ENCODE assay signal across 13 mouse cellular contexts in the genomic region with DNA sequence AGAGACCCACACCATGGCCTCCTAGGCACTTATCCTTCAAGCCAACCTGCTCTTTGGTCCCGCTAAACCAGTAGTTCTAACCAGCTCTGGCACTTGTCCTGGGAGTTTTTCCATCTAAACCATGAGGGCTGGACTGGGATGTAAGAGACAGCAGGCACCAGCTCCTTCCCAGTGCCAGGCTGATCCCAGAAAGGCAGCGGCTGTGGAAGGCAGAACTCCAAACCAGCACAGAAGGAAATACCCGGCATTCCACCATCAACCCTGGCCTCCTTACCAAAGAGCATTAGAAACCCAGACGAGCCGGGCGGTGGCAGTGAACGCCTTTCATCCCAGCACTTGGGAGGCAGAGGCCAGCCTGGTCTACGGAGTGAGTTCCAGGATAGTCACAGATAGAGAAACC. TPM values are rescaled to one million over a fixed set of nuclear protein-coding genes. Genes with fewer than 3 reads are reported as not detected.
DNase-seq lines count a peak whose midpoint lies in the region; ATAC-seq lines count a peak whose summit lies in the region.
"Had no signal": no experiment of that assay in that cellular context is flagged by ENCODE, and none has a peak within 500 bp of the region (broad histone marks: within the 10 kb centered on the region; RNA-seq: fewer than 3 reads in every experiment).

No protein-coding gene starts in this region.

- ATAC-seq in heart, embryonic 13.5 days (ENCODE audit: extremely low read depth, insufficient number of reproducible peaks, low FRiP score, low TSS enrichment), result no peak
- ATAC-seq in lung, embryonic 16.5 days (ENCODE audit: low read depth), result 0 out of 2 replicates have a peak, but pooled peaks have one; percentile 17
- ATAC-seq in forebrain, embryonic 13.5 days, result no peak
- no peak for ATAC-seq in midbrain, embryonic 14.5 days (ENCODE audit: low FRiP score, low TSS enrichment)

- H3K9ac ChIP-seq in heart, embryonic 13.5 days, result no peak overlapping the region
- no peak overlapping the region for H3K9ac ChIP-seq in lung, embryonic 16.5 days (ENCODE audit: low read length)
- H3K9ac ChIP-seq in forebrain, embryonic 13.5 days, result 0 out of 2 replicates have a peak overlapping the region, but pooled peaks have one; percentile 16
- no peak overlapping the region for H3K9ac ChIP-seq in midbrain, embryonic 14.5 days (replicated peaks; ENCODE audit: low read length)

- intact Hi-C loops in heart, postnatal 10 days (cut with DNase I), result loop anchor here (10.0 kb wide), 1 partner anchor 1786 kb away; a partner anchor contains a TSS
- intact Hi-C loops in left cerebral cortex, postnatal 14 days (cut with DNase I), result no loop called here

- H3K9me3 ChIP-seq in heart, embryonic 13.5 days, result 0 out of 2 replicates have a peak, but pooled peaks cover 4% of the 10 kb centered on the region
- H3K9me3 ChIP-seq in lung, embryonic 16.5 days (ENCODE audit: control insufficient read depth, low read length), result no peaks in the 10 kb centered on the region
- no peaks in the 10 kb centered on the region for H3K9me3 ChIP-seq in forebrain, embryonic 13.5 days (replicated peaks)
- H3K9me3 ChIP-seq in midbrain, embryonic 14.5 days (ENCODE audit: control insufficient read depth, low read length), result peaks cover 3% of the 10 kb centered on the region; the same call in 1 of the 2 replicates

- DNase-seq in heart, postnatal 10 days, result no peak
- no peak for DNase-seq in lung, postnatal 4 days
- DNase-seq in midbrain, embryonic 14.5 days, result no peak
- DNase-seq in left cerebral cortex, postnatal 14 days (ENCODE audit: low spot score in 2 of 2), result no peak
- no peak for DNase-seq in T-cell, adult 2 months (ENCODE audit: low spot score)
- DNase-seq: adrenal gland, postnatal 36 days; cerebellum, adult 18-20 months; heart, postnatal 14 days; lung, adult 2 months had no signal

- H3K4me1 ChIP-seq in heart, embryonic 13.5 days, result peaks cover 9% of the 10 kb centered on the region
- peaks cover 12% of the 10 kb centered on the region; the same call in 1 of the 2 replicates for H3K4me1 ChIP-seq in lung, embryonic 16.5 days (replicated peaks; ENCODE audit: control insufficient read depth, insufficient read depth, low read length)
- H3K4me1 ChIP-seq in forebrain, embryonic 13.5 days, result peaks cover 21% of the 10 kb centered on the region
- no peaks in the 10 kb centered on the region for H3K4me1 ChIP-seq in midbrain, embryonic 14.5 days (ENCODE audit: control insufficient read depth, insufficient read depth, low read length)

- no peak overlapping the region for H3K4me2 ChIP-seq in heart, embryonic 13.5 days
- no peak overlapping the region for H3K4me2 ChIP-seq in lung, embryonic 16.5 days (ENCODE audit: low read depth, low read length)
- no peak overlapping the region for H3K4me2 ChIP-seq in forebrain, embryonic 13.5 days
- H3K4me2 ChIP-seq in midbrain, embryonic 14.5 days (ENCODE audit: low read length), result no peak overlapping the region

- H3K27ac ChIP-seq in heart, embryonic 13.5 days (replicated peaks), result peak overlapping the region; percentile 32; the same call in 1 of the 2 replicates
- H3K27ac ChIP-seq in lung, embryonic 16.5 days (ENCODE audit: low read length), result peak overlapping the region; percentile 32; the same call in 1 of the 2 replicates
- H3K27ac ChIP-seq in forebrain, embryonic 13.5 days, result peak overlapping the region; percentile 57
- H3K27ac ChIP-seq in midbrain, embryonic 14.5 days (replicated peaks; ENCODE audit: low read depth, low read length), result 0 out of 2 replicates have a peak overlapping the region, but pooled peaks have one; percentile 41

- H3K27me3 ChIP-seq in heart, embryonic 13.5 days (replicated peaks), result no peaks in the 10 kb centered on the region
- no peaks in the 10 kb centered on the region for H3K27me3 ChIP-seq in lung, embryonic 16.5 days (ENCODE audit: control insufficient read depth, insufficient read depth, low read depth, low read length)
- H3K27me3 ChIP-seq in forebrain, embryonic 13.5 days, result no peaks in the 10 kb centered on the region
- no peaks in the 10 kb centered on the region for H3K27me3 ChIP-seq in midbrain, embryonic 14.5 days (ENCODE audit: control insufficient read depth, insufficient read depth, low read length)

- 60% methylated on average over 8 of the region's 8 CpGs for WGBS in heart, embryonic 13.5 days
- WGBS in lung, embryonic 16.5 days, result 44% methylated on average over 8 of the region's 8 CpGs
- 64% methylated on average over 8 of the region's 8 CpGs for WGBS in forebrain, embryonic 13.5 days
- 70% methylated on average over 8 of the region's 8 CpGs for WGBS in midbrain, embryonic 14.5 days

- peaks cover 65% of the 10 kb centered on the region for H3K36me3 ChIP-seq in heart, embryonic 13.5 days
- H3K36me3 ChIP-seq in lung, embryonic 16.5 days (ENCODE audit: control insufficient read depth, insufficient read depth, low read length), result peaks cover 51% of the 10 kb centered on the region
- H3K36me3 ChIP-seq in forebrain, embryonic 13.5 days (ENCODE audit: poor library complexity, severe bottlenecking), result peaks cover 68% of the 10 kb centered on the region
- H3K36me3 ChIP-seq in midbrain, embryonic 14.5 days (ENCODE audit: control insufficient read depth, insufficient read depth, low read length), result peaks cover 59% of the 10 kb centered on the region

- H3K4me3 ChIP-seq in heart, embryonic 13.5 days, result no peak overlapping the region
- no peak overlapping the region for H3K4me3 ChIP-seq in lung, embryonic 16.5 days (ENCODE audit: low read length)
- no peak overlapping the region; the same call in 1 of the 2 replicates for H3K4me3 ChIP-seq in forebrain, embryonic 13.5 days
- H3K4me3 ChIP-seq in midbrain, embryonic 14.5 days (replicated peaks; ENCODE audit: low read depth, low read length), result no peak overlapping the region

RNA-seq across cellular contexts. Expression of a gene that starts 9.0 kb away (rescaled TPM):
- 6.0 TPM in 2 replicates for polyA plus RNA-seq in heart, embryonic 13.5 days (2015; fragmentation: Nextera tagmentation; extraction: Ambion mirVana)
- total RNA-seq in heart, postnatal 10 days (2021), result 1 to 10 TPM; 4.1 to 4.5 TPM
- polyA plus RNA-seq in lung, embryonic 16.5 days (2015; fragmentation: Nextera tagmentation; extraction: Ambion mirVana), result 11.8 and 12.7 TPM in 2 replicates
- 8.7 and 10.0 TPM in 2 replicates for polyA plus RNA-seq in forebrain, embryonic 13.5 days (2015; fragmentation: Nextera tagmentation; extraction: Ambion mirVana)
- polyA plus RNA-seq in midbrain, embryonic 14.5 days (2014; fragmentation: Nextera tagmentation; extraction: Ambion mirVana), result 16.7 and 20.4 TPM in 2 replicates
- 10 to 100 TPM; 25.8 to 29.1 TPM for total RNA-seq in left cerebral cortex, postnatal 14 days (2021)

RNA-seq across cellular contexts. Expression of a gene that starts 12.1 kb away (rescaled TPM):
- polyA plus RNA-seq in heart, embryonic 13.5 days (2015; fragmentation: Nextera tagmentation; extraction: Ambion mirVana), result 69.0 and 70.0 TPM in 2 replicates
- total RNA-seq in heart, postnatal 10 days (2021), result 100 to 1,000 TPM; 113 to 119 TPM
- 97.8 and 100 TPM in 2 replicates for polyA plus RNA-seq in lung, embryonic 16.5 days (2015; fragmentation: Nextera tagmentation; extraction: Ambion mirVana)
- 124 and 125 TPM in 2 replicates for polyA plus RNA-seq in forebrain, embryonic 13.5 days (2015; fragmentation: Nextera tagmentation; extraction: Ambion mirVana)
- 160 and 171 TPM in 2 replicates for polyA plus RNA-seq in midbrain, embryonic 14.5 days (2014; fragmentation: Nextera tagmentation; extraction: Ambion mirVana)
- total RNA-seq in left cerebral cortex, postnatal 14 days (2021), result 100 to 1,000 TPM; 231 to 249 TPM

RNA-seq across cellular contexts. Expression of a gene that starts 18.2 kb away (rescaled TPM):
- polyA plus RNA-seq in heart, embryonic 13.5 days (2015; fragmentation: Nextera tagmentation; extraction: Ambion mirVana), result 0.23 TPM in 2 replicates
- total RNA-seq in heart, postnatal 10 days (2021), result under 1 TPM in 1 of 2 experiments, not detected in 1; 0.31 TPM
- 0.23 and 1.0 TPM in 2 replicates for polyA plus RNA-seq in lung, embryonic 16.5 days (2015; fragmentation: Nextera tagmentation; extraction: Ambion mirVana)
- polyA plus RNA-seq in forebrain, embryonic 13.5 days (2015; fragmentation: Nextera tagmentation; extraction: Ambion mirVana), result not detected in 2 replicates
- not detected in 2 replicates for polyA plus RNA-seq in midbrain, embryonic 14.5 days (2014; fragmentation: Nextera tagmentation; extraction: Ambion mirVana)
- under 1 TPM in 1 of 2 experiments, not detected in 1; 0.32 TPM for total RNA-seq in left cerebral cortex, postnatal 14 days (2021)
- total RNA-seq: adrenal gland, postnatal 36 days; gastrocnemius, adult 18-20 months had no signal

RNA-seq across cellular contexts. Expression of a gene that starts 32.8 kb away (rescaled TPM):
- 0.15 and 0.20 TPM in 2 replicates for polyA plus RNA-seq in heart, embryonic 13.5 days (2015; fragmentation: Nextera tagmentation; extraction: Ambion mirVana)
- total RNA-seq in heart, postnatal 10 days (2021), result 1 to 10 TPM in 1 of 2 experiments, under 1 TPM in 1; 0.98 to 1.1 TPM
- polyA plus RNA-seq in lung, embryonic 16.5 days (2015; fragmentation: Nextera tagmentation; extraction: Ambion mirVana), result 1.6 and 2.1 TPM in 2 replicates
- polyA plus RNA-seq in forebrain, embryonic 13.5 days (2015; fragmentation: Nextera tagmentation; extraction: Ambion mirVana), result 0.20 TPM in 1 of 2 replicates, not detected in the other
- polyA plus RNA-seq in midbrain, embryonic 14.5 days (2014; fragmentation: Nextera tagmentation; extraction: Ambion mirVana), result 0.15 and 0.18 TPM in 2 replicates
- 1 to 10 TPM; 1.0 to 1.1 TPM for total RNA-seq in left cerebral cortex, postnatal 14 days (2021)

RNA-seq across cellular contexts. Expression of a gene that starts 42.6 kb away (rescaled TPM):
- 0.24 and 0.27 TPM in 2 replicates for polyA plus RNA-seq in heart, embryonic 13.5 days (2015; fragmentation: Nextera tagmentation; extraction: Ambion mirVana)
- total RNA-seq in heart, postnatal 10 days (2021), result under 1 TPM; 0.72 to 0.89 TPM
- 3.7 and 6.2 TPM in 2 replicates for polyA plus RNA-seq in lung, embryonic 16.5 days (2015; fragmentation: Nextera tagmentation; extraction: Ambion mirVana)
- 0.20 TPM in 1 of 2 replicates, not detected in the other for polyA plus RNA-seq in forebrain, embryonic 13.5 days (2015; fragmentation: Nextera tagmentation; extraction: Ambion mirVana)
- 0.38 and 0.91 TPM in 2 replicates for polyA plus RNA-seq in midbrain, embryonic 14.5 days (2014; fragmentation: Nextera tagmentation; extraction: Ambion mirVana)
- 1 to 10 TPM; 1.1 to 1.6 TPM for total RNA-seq in left cerebral cortex, postnatal 14 days (2021)
